Mouse (Mus musculus) inflammation-experienced regulatory T-cells (primary cell): ENCODE data around the gene Gm3893. TPM values are rescaled to one million over a fixed set of nuclear protein-coding genes. Genes with fewer than 3 reads are reported as not detected.

Experiments used
- polyA plus RNA-seq, 2 experiments: library from polyadenylated mRNA; unstranded; fragments of 100-300 nt; shearing (Covaris generic); gene quantifications; one replicate each; pipeline ENCODE4 v1.2.1; 2017

The Gm3893 gene
- polyA plus RNA-seq, result not detected

DNA sequence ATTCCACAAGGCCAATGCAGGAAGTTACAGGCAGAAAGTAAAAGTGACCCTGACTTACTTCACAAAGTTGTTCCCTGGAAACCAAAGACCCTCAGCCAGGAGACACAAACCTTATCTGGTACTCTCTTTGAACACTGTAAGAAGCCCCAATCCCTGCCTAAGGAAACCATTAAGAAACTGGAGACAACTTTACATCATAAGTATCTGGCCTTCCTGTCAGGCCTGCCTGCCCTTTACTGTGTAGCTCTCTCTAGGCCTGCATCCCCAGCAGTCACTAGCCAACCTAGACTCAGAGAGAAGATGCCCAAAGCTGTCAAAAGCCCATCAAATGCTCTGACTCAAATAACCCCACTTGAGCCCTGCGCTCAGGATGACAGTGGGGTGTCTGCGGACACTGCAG lies at the start of gene Gm3893:
Gene Gm3893 (plus strand): TSS at position 301 of the 400 bp plus-strand sequence.

DNA sequence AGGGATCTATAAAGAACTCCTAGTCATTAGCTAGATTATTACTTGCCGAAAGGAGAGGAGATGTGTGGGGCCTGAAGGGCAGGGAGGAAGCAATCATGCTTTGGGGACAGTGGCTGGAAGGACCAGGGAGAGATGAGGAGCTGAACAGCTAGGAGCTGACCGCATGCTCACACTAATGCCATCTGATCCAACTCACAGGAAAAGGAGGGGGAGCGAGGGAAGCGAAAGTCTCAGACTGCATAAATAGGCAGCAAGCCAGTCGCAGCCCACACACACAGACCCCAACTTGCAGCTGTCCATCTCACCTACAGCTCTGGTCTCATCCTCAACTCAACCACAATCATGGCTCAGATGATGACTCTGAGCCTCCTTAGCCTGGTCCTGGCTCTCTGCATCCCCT lies 23.5 kb downstream of the Gm3893 start, which contains the start of gene Gm13304:
Gene Gm13304 (plus strand): TSS at position 301 of the 400 bp plus-strand sequence.

Other genes with a start within 250 kb of the Gm3893 start
- gene Gm21541, start 187.6 kb upstream of the Gm3893 start, polyA plus RNA-seq, result not detected
- 1 to 10 TPM in 1 of 2 experiments, under 1 TPM in 1; 0.83 to 1.2 TPM for gene Gm20878, start 149.6 kb upstream of the Gm3893 start, polyA plus RNA-seq
- gene Fam205a4, start 125.1 kb upstream of the Gm3893 start, polyA plus RNA-seq, result under 1 TPM in 1 of 2 experiments, not detected in 1; 0.16 TPM
- gene Gm21093, start 56.5 kb upstream of the Gm3893 start, polyA plus RNA-seq, result not detected
- gene Gm13304, start 23.6 kb downstream of the Gm3893 start, polyA plus RNA-seq, result 1 to 10 TPM in 1 of 2 experiments, not detected in 1; 4.1 TPM
- not detected for gene Gm13306, start 62.2 kb downstream of the Gm3893 start, polyA plus RNA-seq
- not detected for gene Gm13305, start 77.4 kb downstream of the Gm3893 start, polyA plus RNA-seq
- gene Gm10600, start 149.4 kb downstream of the Gm3893 start, polyA plus RNA-seq, result under 1 TPM in 1 of 2 experiments, not detected in 1; 0.33 TPM
- gene Ccl21b, start 164.6 kb downstream of the Gm3893 start, polyA plus RNA-seq, result not detected
- not detected for gene Gm21953, start 203.1 kb downstream of the Gm3893 start, polyA plus RNA-seq
- not detected for gene Fam205a3, start 227.1 kb downstream of the Gm3893 start, polyA plus RNA-seq